Mouse (Mus musculus): ENCODE data around the gene Mgll.

DNA sequence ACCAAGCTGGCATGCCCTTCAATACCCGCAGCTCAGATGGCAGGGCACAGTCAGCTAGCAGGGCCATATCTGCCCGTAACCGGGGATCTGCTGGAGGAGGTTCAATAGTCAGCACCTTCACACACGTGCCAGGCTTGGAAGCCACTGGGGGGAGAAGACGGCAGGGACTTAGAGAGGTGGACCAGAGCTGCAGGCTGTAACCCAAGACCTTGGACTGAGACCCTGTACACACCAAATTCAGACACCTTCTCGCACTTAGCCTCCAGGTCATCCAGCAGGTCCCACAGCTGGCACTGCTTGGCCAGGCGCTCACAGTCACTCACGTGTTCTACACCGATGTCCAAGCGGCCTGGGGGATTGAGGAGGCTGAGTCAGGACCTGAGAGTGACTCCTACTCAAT is 114.4 kb downstream of the Mgll start:
- TF ChIP-seq CTCF (IDR thresholded peaks at IDR 0.05; ENCODE audit: insufficient read depth, low read length) (no peak), POLR2A (IDR thresholded peaks at IDR 0.05; ENCODE audit: borderline replicate concordance, extremely low read depth, low read depth, low read length) (no peak)

All from lung, adult 2 months (tissue).